Mouse (Mus musculus): ENCODE measurements at regions not wholly inside any gene's neighbourhood (a gene's known extent, or its start where the extent isn't known, plus 50 kb on each side); places are given as distances from the start of the nearest gene placed in this dataset.

- Histone ChIP-seq H3K27me3 (replicated peaks) (no peaks in the 10 kb centered on the region), H3K9me3 (no peaks in the 10 kb centered on the region), H3K36me3 (no peaks in the 10 kb centered on the region), H3K9ac (no peak overlapping the region), H3K4me1 (no peaks in the 10 kb centered on the region), H3K27ac (replicated peaks) (no peak overlapping the region), H3K4me2 (no peak overlapping the region), H3K4me3 (no peak overlapping the region)
- 69% methylated on average over 4 of the region's 4 CpGs for WGBS
- ATAC-seq (ENCODE audit: extremely low read depth, insufficient number of reproducible peaks, low FRiP score, low TSS enrichment), result no peak
Measured at GRCm38 (mm10) chr11:111904086-111904485, 838.1 kb downstream of the Kcnj2 start.

GRCm38 (mm10) chr11:111913891-111914290, 847.9 kb downstream of the Kcnj2 start:
- no peaks in the 10 kb centered on the region for H3K36me3 ChIP-seq
- 76% methylated on average over 8 of the region's 8 CpGs for WGBS
- ATAC-seq (ENCODE audit: extremely low read depth, insufficient number of reproducible peaks, low FRiP score, low TSS enrichment), result no peak

GRCm38 (mm10) chr11:111926336-111926735, 855.7 kb upstream of the Sox9 start:
- Histone ChIP-seq H3K9ac (no peak overlapping the region), H3K36me3 (no peaks in the 10 kb centered on the region), H3K9me3 (no peaks in the 10 kb centered on the region), H3K4me3 (no peak overlapping the region), H3K27me3 (replicated peaks) (no peaks in the 10 kb centered on the region), H3K4me1 (no peaks in the 10 kb centered on the region), H3K4me2 (no peak overlapping the region), H3K27ac (replicated peaks) (no peak overlapping the region)
- ATAC-seq (ENCODE audit: extremely low read depth, insufficient number of reproducible peaks, low FRiP score, low TSS enrichment), result no peak
- WGBS, result 95% methylated on average over 1 of the region's 1 CpGs

More at GRCm38 (mm10) chr11:111913891-111914290, 847.9 kb downstream of the Kcnj2 start:
- H3K27me3 ChIP-seq (replicated peaks), result no peaks in the 10 kb centered on the region
- no peak overlapping the region for H3K4me3 ChIP-seq
- no peaks in the 10 kb centered on the region for H3K4me1 ChIP-seq
- H3K9ac ChIP-seq, result no peak overlapping the region
- no peak overlapping the region for H3K4me2 ChIP-seq
- H3K9me3 ChIP-seq, result no peaks in the 10 kb centered on the region
- no peak overlapping the region for H3K27ac ChIP-seq (replicated peaks)

GRCm38 (mm10) chr11:111929366-111929765, 852.7 kb upstream of the Sox9 start:
- no peak for ATAC-seq (ENCODE audit: extremely low read depth, insufficient number of reproducible peaks, low FRiP score, low TSS enrichment)
- Histone ChIP-seq H3K9ac (no peak overlapping the region), H3K9me3 (no peaks in the 10 kb centered on the region), H3K36me3 (no peaks in the 10 kb centered on the region), H3K4me3 (no peak overlapping the region), H3K4me2 (no peak overlapping the region), H3K4me1 (no peaks in the 10 kb centered on the region), H3K27me3 (replicated peaks) (no peaks in the 10 kb centered on the region), H3K27ac (replicated peaks) (no peak overlapping the region)
- WGBS, result 81% methylated on average over 10 of the region's 10 CpGs

GRCm38 (mm10) chr11:111932052-111932451, 850.0 kb upstream of the Sox9 start:
- Histone ChIP-seq H3K9ac (no peak overlapping the region), H3K27ac (replicated peaks) (no peak overlapping the region), H3K27me3 (replicated peaks) (no peaks in the 10 kb centered on the region), H3K9me3 (no peaks in the 10 kb centered on the region), H3K4me2 (no peak overlapping the region), H3K36me3 (no peaks in the 10 kb centered on the region), H3K4me3 (no peak overlapping the region), H3K4me1 (no peaks in the 10 kb centered on the region)
- ATAC-seq (ENCODE audit: extremely low read depth, insufficient number of reproducible peaks, low FRiP score, low TSS enrichment), result no peak
- WGBS, result 70% methylated on average over 1 of the region's 1 CpGs

- no peaks in the 10 kb centered on the region for H3K36me3 ChIP-seq
- no peak overlapping the region for H3K4me2 ChIP-seq
- no peak overlapping the region for H3K9ac ChIP-seq
- no peaks in the 10 kb centered on the region for H3K9me3 ChIP-seq
- H3K4me1 ChIP-seq, result peaks cover 5% of the 10 kb centered on the region; the same call in 1 of the 2 replicates
- 0 out of 2 replicates have a peak overlapping the region, but pooled peaks have one; percentile 24 for H3K27ac ChIP-seq (replicated peaks)
- WGBS, result 63% methylated on average over 8 of the region's 8 CpGs
- no peak overlapping the region for H3K4me3 ChIP-seq
- no peak for ATAC-seq (ENCODE audit: extremely low read depth, insufficient number of reproducible peaks, low FRiP score, low TSS enrichment)
- no peaks in the 10 kb centered on the region for H3K27me3 ChIP-seq (replicated peaks)
Measured at GRCm38 (mm10) chr11:111944282-111944681, 837.7 kb upstream of the Sox9 start.

GRCm38 (mm10) chr11:111945806-111946205, 836.2 kb upstream of the Sox9 start:
- Histone ChIP-seq H3K27ac (replicated peaks) (no peak overlapping the region), H3K9ac (no peak overlapping the region), H3K4me1 (peaks cover 5% of the 10 kb centered on the region; the same call in 1 of the 2 replicates), H3K36me3 (no peaks in the 10 kb centered on the region), H3K9me3 (no peaks in the 10 kb centered on the region), H3K27me3 (replicated peaks) (no peaks in the 10 kb centered on the region), H3K4me2 (no peak overlapping the region), H3K4me3 (no peak overlapping the region)
- ATAC-seq (ENCODE audit: extremely low read depth, insufficient number of reproducible peaks, low FRiP score, low TSS enrichment), result no peak

- H3K36me3 ChIP-seq, result no peaks in the 10 kb centered on the region
- H3K4me2 ChIP-seq, result no peak overlapping the region
- peaks cover 5% of the 10 kb centered on the region; the same call in 1 of the 2 replicates for H3K4me1 ChIP-seq
- no peak overlapping the region for H3K4me3 ChIP-seq
- no peaks in the 10 kb centered on the region for H3K27me3 ChIP-seq (replicated peaks)
- no peak overlapping the region for H3K27ac ChIP-seq (replicated peaks)
- ATAC-seq (ENCODE audit: extremely low read depth, insufficient number of reproducible peaks, low FRiP score, low TSS enrichment), result no peak
- H3K9ac ChIP-seq, result no peak overlapping the region
- 82% methylated on average over 6 of the region's 6 CpGs for WGBS
- no peaks in the 10 kb centered on the region for H3K9me3 ChIP-seq
Measured at GRCm38 (mm10) chr11:111947671-111948070, 834.4 kb upstream of the Sox9 start.

GRCm38 (mm10) chr11:111953421-111953820, 828.6 kb upstream of the Sox9 start:
- Histone ChIP-seq H3K4me2 (no peak overlapping the region), H3K4me1 (no peaks in the 10 kb centered on the region), H3K9me3 (no peaks in the 10 kb centered on the region; the same call in 1 of the 2 replicates), H3K9ac (no peak overlapping the region), H3K27me3 (replicated peaks) (no peaks in the 10 kb centered on the region), H3K4me3 (no peak overlapping the region), H3K36me3 (no peaks in the 10 kb centered on the region), H3K27ac (replicated peaks) (no peak overlapping the region)
- 55% methylated on average over 5 of the region's 5 CpGs for WGBS
- no peak for ATAC-seq (ENCODE audit: extremely low read depth, insufficient number of reproducible peaks, low FRiP score, low TSS enrichment)

- H3K4me3 ChIP-seq, result no peak overlapping the region
- H3K27ac ChIP-seq (replicated peaks), result no peak overlapping the region; the same call in 1 of the 2 replicates
- H3K27me3 ChIP-seq (replicated peaks), result no peaks in the 10 kb centered on the region
- H3K36me3 ChIP-seq, result no peaks in the 10 kb centered on the region
- 54% methylated on average over 5 of the region's 5 CpGs for WGBS
- H3K9me3 ChIP-seq, result no peaks in the 10 kb centered on the region; the same call in 1 of the 2 replicates
- H3K4me1 ChIP-seq, result no peaks in the 10 kb centered on the region
- no peak overlapping the region for H3K9ac ChIP-seq
- no peak for ATAC-seq (ENCODE audit: extremely low read depth, insufficient number of reproducible peaks, low FRiP score, low TSS enrichment)
- no peak overlapping the region for H3K4me2 ChIP-seq
Measured at GRCm38 (mm10) chr11:111957721-111958287, 824.2 kb upstream of the Sox9 start.

GRCm38 (mm10) chr11:111961047-111961837, 820.8 kb upstream of the Sox9 start:
- Histone ChIP-seq H3K36me3 (no peaks in the 10 kb centered on the region), H3K4me1 (no peaks in the 10 kb centered on the region), H3K4me3 (no peak overlapping the region), H3K4me2 (no peak overlapping the region), H3K9me3 (no peaks in the 10 kb centered on the region; the same call in 1 of the 2 replicates), H3K27me3 (replicated peaks) (no peaks in the 10 kb centered on the region), H3K27ac (replicated peaks) (peak overlapping the region; percentile 36), H3K9ac (no peak overlapping the region)
- WGBS, result 67% methylated on average over 10 of the region's 10 CpGs
- ATAC-seq (ENCODE audit: extremely low read depth, insufficient number of reproducible peaks, low FRiP score, low TSS enrichment), result no peak

- H3K36me3 ChIP-seq, result no peaks in the 10 kb centered on the region
- no peak overlapping the region for H3K9ac ChIP-seq
- no peak overlapping the region for H3K4me2 ChIP-seq
- WGBS, result 57% methylated on average over 2 of the region's 2 CpGs
- H3K27ac ChIP-seq (replicated peaks), result no peak overlapping the region
- no peaks in the 10 kb centered on the region for H3K27me3 ChIP-seq (replicated peaks)
- no peaks in the 10 kb centered on the region for H3K4me1 ChIP-seq
- ATAC-seq (ENCODE audit: extremely low read depth, insufficient number of reproducible peaks, low FRiP score, low TSS enrichment), result no peak
- no peaks in the 10 kb centered on the region; the same call in 1 of the 2 replicates for H3K9me3 ChIP-seq
- H3K4me3 ChIP-seq, result no peak overlapping the region
Measured at GRCm38 (mm10) chr11:111961846-111962245, 820.2 kb upstream of the Sox9 start.
